14 mouse cellular contexts compared by ENCODE assay signal in the genomic region with DNA sequence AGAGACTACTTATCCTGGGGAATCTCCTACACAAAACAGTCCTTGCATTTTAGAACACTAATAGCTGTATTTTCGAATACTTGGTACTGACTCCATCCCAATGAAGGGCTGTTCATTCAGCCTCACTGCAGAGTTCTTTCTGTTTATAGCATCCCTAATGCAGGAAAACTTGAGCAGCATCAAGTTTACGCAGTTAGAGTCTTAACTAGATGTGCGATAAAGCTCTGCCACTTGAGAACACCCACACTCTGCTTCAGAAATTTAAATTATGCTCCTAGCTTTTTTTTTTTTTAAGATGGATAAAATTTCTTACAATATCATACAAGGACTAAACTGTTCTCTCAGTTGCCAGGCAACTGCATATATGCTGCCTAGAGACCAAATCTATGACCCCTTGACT.
"Had no signal": no experiment of that assay in that cellular context is flagged by ENCODE, and none has a peak within 500 bp of the region (broad histone marks: within the 10 kb centered on the region; RNA-seq: fewer than 3 reads in every experiment).

No protein-coding gene starts in this region.

- ATAC-seq: liver, embryonic 12.5 days; midbrain, embryonic 13.5 days had no signal

- DNase-seq: kidney, adult 11 months; kidney, adult 8-10 months; kidney, postnatal 10 days; kidney, postnatal 36 days; layer of hippocampus, postnatal 36 days; liver; lung, adult 18-20 months; lung, postnatal 10 days; lung, postnatal 36 days; thymus, adult 2 months; thymus, postnatal 14 days; thymus, postnatal 4 days had no signal
